Mouse (Mus musculus): Measurements from ENCODE around the gene Kpna3.
"Not testable (repeated sequence)": the region's sequence is repeated elsewhere in the genome, so short reads cannot be mapped to it uniquely, and the experiment has no call there.

The Kpna3 gene

GRCm38 (mm10) chr14:61390586-61390985 is 49.1 kb downstream of the Kpna3 start:
- no peak for DNase-seq

- DNase-seq: no peak
Measured at GRCm38 (mm10) chr14:61367290-61367689, 72.4 kb downstream of the Kpna3 start.

GRCm38 (mm10) chr14:61364656-61365055 is 75.0 kb downstream of the Kpna3 start:
- no peak for DNase-seq

GRCm38 (mm10) chr14:61363734-61364133 is 75.9 kb downstream of the Kpna3 start:
- DNase-seq: no peak

GRCm38 (mm10) chr14:61362268-61362667 is 77.4 kb downstream of the Kpna3 start:
- DNase-seq: no peak

- no peak for DNase-seq
Measured at GRCm38 (mm10) chr14:61360981-61361511, 78.6 kb downstream of the Kpna3 start.

- peak; percentile 84 to 92 for DNase-seq
Measured at GRCm38 (mm10) chr14:61360131-61360980, 79.3 kb downstream of the Kpna3 start, which contains the start of gene Ebpl. Gene Ebpl, minus strand, starts transcription at chr14:61360439.

- DNase-seq: no peak
Measured at GRCm38 (mm10) chr14:61354251-61355235, 85.1 kb downstream of the Kpna3 start.

- no peak for DNase-seq
Measured at GRCm38 (mm10) chr14:61350808-61351207, 88.9 kb downstream of the Kpna3 start.

- DNase-seq: no peak
Measured at GRCm38 (mm10) chr14:61349876-61350275, 89.8 kb downstream of the Kpna3 start.

GRCm38 (mm10) chr14:61346827-61347698 is 92.6 kb downstream of the Kpna3 start:
- no peak for DNase-seq

- DNase-seq: no peak
Measured at GRCm38 (mm10) chr14:61344590-61344989, 95.1 kb downstream of the Kpna3 start.

- no peak for DNase-seq
Measured at GRCm38 (mm10) chr14:61339381-61339780, 100.3 kb downstream of the Kpna3 start.

- DNase-seq: peak; percentile 25 to 78
Measured at GRCm38 (mm10) chr14:61330996-61331561, 108.6 kb downstream of the Kpna3 start.

GRCm38 (mm10) chr14:61330591-61330990 is 109.1 kb downstream of the Kpna3 start:
- DNase-seq: no peak

GRCm38 (mm10) chr14:61327618-61328450 is 111.8 kb downstream of the Kpna3 start:
- peak; percentile 30 to 45 for DNase-seq

GRCm38 (mm10) chr14:61327007-61327406 is 112.7 kb downstream of the Kpna3 start:
- DNase-seq: not testable (repeated sequence)

- no peak for DNase-seq
Measured at GRCm38 (mm10) chr14:61322740-61323139, 116.9 kb downstream of the Kpna3 start.

- DNase-seq: no peak
Measured at GRCm38 (mm10) chr14:61321200-61321599, 118.5 kb downstream of the Kpna3 start.

GRCm38 (mm10) chr14:61320765-61321164 is 118.9 kb downstream of the Kpna3 start:
- no peak for DNase-seq

- peak in 1 of 2 experiments; percentile 52 for DNase-seq
Measured at GRCm38 (mm10) chr14:61316861-61317260, 122.8 kb downstream of the Kpna3 start.
